Mouse (Mus musculus) megakaryocyte, adult 5-6 weeks (primary cell): ENCODE measurements at regions not wholly inside any gene's neighbourhood (a gene's known extent, or its start where the extent isn't known, plus 50 kb on each side); places are given as distances from the start of the nearest gene placed in this dataset.

Experiments
- ATAC-seq: 2 replicates; pipeline ENCODE4 v1.8.0; 2016; ENCODE audit warnings: mild to moderate bottlenecking, inconsistent platforms; ENCODE audit not compliant: poor library complexity, severe bottlenecking

DNA sequence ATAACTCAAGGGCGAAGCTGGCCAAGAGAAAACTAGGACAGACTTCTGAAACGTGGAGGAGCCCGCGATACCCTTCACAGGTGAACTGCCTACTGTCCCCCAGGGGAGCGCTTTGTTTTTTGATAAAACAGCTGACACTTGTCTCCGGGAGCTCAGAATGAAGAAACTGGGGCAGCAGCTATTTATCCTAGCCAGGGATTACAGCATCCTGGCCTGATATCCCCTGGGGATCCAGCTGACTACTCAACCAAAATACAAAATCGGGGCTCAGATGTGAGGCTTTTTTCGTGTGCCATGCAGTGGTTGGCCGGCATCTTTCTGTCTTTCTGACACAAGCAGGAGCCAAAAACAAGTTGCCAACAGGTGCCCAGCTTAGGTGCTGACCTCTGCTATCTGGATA, 52.0 kb upstream of the A430005L14Rik start:
- ATAC-seq: no peak

DNA sequence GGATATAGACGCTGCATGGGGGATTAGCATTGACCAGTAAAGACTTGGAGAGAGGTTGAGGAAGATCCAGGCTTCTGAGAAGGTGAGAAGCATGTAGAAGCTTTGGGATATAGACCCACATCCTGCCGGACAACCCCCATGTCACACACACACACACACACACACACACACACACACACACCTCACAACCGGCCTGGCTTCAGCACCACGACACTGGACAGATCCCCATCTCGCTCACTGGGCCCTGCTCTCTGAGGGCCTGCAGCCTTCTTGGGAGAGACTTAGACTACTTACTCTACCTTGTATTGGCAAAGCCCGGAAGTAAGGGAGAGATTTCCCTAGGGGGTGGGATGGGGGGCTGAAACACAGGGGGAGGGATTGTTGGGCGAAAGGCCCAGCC, 51.5 kb upstream of the A430005L14Rik start:
- ATAC-seq: no peak
